Mouse (Mus musculus): ENCODE measurements at regions not wholly inside any gene's neighbourhood (a gene's known extent, or its start where the extent isn't known, plus 50 kb on each side); places are given as distances from the start of the nearest gene placed in this dataset.

DNA sequence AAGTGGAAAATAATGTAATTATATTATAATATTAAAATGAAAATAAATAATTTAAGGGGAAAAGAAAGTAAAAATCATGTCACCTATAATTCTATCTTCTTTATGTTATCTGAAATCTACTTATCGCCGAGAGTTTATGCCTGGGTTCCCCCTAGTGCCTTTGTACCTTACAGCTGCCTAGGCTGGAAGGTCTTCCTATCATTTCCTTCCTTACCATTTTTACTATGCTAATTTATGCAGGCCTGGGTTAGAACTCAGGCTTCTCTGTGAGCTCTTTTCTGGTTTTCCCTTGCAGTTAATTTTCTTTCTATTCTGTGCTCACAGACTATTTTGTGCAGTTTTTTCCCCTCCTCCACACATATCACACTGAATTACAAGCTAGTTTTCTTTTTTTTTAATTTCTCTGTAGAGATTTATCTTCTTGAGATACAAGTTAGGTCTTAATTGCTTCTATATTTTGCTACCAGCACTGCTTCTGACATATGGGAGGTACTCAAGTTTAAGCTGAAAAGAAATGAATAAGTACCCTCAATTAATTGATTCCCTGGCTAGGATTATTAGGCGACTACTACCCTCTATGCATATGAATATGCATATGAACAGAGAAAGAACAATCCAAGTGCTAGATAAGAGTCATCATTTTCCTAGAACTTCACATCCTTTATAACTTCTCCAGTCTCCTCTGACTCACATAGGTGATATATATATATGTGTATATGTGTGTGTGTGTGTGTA lies 724.0 kb upstream of the Chordc1 start:
- Histone ChIP-seq H3K27ac (ENCODE audit: insufficient read depth, low read depth, low read length) (no peak overlapping the region), H3K27me3 (replicated peaks; ENCODE audit: control insufficient read depth, insufficient read depth, low read length) (no peaks in the 10 kb centered on the region), H3K4me3 (ENCODE audit: insufficient read depth, low read depth, low read length) (no peak overlapping the region), H3K36me3 (ENCODE audit: control insufficient read depth, insufficient read depth, low read length) (no peaks in the 10 kb centered on the region), H3K4me1 (ENCODE audit: control insufficient read depth, insufficient read depth, low read length) (no peaks in the 10 kb centered on the region)
- no peak for TF ChIP-seq POLR2A (IDR thresholded peaks at IDR 0.05; ENCODE audit: low read depth, low read length)
- TF ChIP-seq CTCF (conservative IDR thresholded peaks at IDR 0.05; ENCODE audit: insufficient read depth, insufficient read length, low read depth, low read length): no peak
- WGBS: 71% methylated on average over 3 of the region's 3 CpGs
- no peak for DNase-seq

DNA sequence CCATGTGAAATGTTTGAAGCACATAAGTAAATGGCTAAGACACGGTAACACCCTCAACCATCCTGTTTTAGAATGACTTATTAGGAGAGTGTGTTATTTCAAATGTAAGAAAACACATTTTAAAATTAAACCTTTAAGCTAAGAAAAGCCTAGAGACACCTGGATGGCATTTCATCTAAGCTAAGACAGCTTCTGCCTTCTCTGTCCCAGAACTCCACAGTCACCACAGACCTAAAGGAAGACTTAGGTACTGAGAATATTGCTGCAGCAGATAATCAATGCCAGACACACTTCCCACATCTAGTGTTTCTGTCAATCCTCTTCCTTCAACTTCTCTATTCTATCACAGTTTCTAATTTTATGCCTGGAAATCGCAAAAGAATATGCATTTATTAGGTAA lies 704.4 kb upstream of the Chordc1 start:
- Histone ChIP-seq H3K4me1 (ENCODE audit: control insufficient read depth, insufficient read depth, low read length) (no peaks in the 10 kb centered on the region), H3K27me3 (replicated peaks; ENCODE audit: control insufficient read depth, insufficient read depth, low read length) (no peaks in the 10 kb centered on the region), H3K4me3 (ENCODE audit: insufficient read depth, low read depth, low read length) (no peak overlapping the region), H3K36me3 (ENCODE audit: control insufficient read depth, insufficient read depth, low read length) (no peaks in the 10 kb centered on the region), H3K27ac (ENCODE audit: insufficient read depth, low read depth, low read length) (no peak overlapping the region)
- 85% methylated on average over 2 of the region's 2 CpGs for WGBS
- DNase-seq: no peak
- TF ChIP-seq POLR2A (IDR thresholded peaks at IDR 0.05; ENCODE audit: low read depth, low read length) (no peak), CTCF (conservative IDR thresholded peaks at IDR 0.05; ENCODE audit: insufficient read depth, insufficient read length, low read depth, low read length) (no peak)

DNA sequence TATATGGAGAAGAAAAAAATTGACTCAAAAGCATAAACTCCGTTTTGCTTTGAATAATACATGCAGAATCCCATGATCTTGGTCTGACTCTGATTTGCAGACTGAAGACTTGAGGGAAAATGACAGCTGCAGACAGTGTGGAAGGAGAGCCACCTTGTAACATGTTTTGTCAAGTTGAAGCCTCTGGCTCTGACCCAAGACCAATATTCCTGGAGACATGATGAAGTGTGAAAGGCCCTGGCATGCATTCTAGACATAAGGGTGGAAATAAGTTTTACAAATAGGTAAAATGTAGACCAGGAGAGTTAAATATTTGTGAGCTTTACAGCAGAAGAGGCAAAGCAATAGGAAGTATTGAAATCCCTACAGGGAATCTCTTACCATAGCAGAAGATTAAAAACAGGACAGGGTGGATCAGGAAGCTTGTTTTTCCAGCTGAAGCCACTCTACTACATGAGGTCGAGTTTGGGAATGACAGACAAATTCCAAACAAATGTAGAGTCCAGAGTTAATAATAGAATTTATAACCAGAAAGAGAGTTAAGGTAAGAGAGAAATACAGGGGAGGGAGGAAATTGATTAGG lies 703.9 kb upstream of the Chordc1 start:
- no peak overlapping the region for H3K4me3 ChIP-seq (ENCODE audit: insufficient read depth, low read depth, low read length)
- H3K4me1 ChIP-seq (ENCODE audit: control insufficient read depth, insufficient read depth, low read length): no peaks in the 10 kb centered on the region
- H3K27ac ChIP-seq (ENCODE audit: insufficient read depth, low read depth, low read length): no peak overlapping the region
- TF ChIP-seq CTCF (conservative IDR thresholded peaks at IDR 0.05; ENCODE audit: insufficient read depth, insufficient read length, low read depth, low read length) (no peak), POLR2A (IDR thresholded peaks at IDR 0.05; ENCODE audit: low read depth, low read length) (no peak)
- WGBS: 47% methylated on average over 2 of the region's 2 CpGs
- H3K36me3 ChIP-seq (ENCODE audit: control insufficient read depth, insufficient read depth, low read length): no peaks in the 10 kb centered on the region
- H3K27me3 ChIP-seq (replicated peaks; ENCODE audit: control insufficient read depth, insufficient read depth, low read length): no peaks in the 10 kb centered on the region
- no peak for DNase-seq

DNA sequence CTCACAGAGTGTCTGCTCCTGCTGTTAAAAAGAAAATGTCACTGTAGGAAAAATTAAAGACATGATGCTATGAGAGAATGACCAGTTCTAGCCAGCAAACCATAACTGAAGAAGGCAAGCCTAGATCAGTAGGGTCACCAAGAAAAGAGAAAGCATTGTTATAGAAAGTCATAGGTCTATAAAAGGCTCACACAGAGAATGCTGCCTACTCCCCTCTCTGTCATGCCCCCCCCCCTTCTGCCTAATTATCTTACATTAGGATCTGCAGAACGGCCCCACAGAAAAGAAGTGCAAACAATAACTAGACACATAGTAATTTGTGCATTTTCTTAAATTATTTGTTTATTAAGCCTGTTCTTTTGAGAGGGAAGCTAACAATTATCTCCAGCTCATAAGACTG lies 680.8 kb upstream of the Chordc1 start:
- WGBS: 56% methylated on average over 1 of the region's 1 CpGs
- TF ChIP-seq POLR2A (IDR thresholded peaks at IDR 0.05; ENCODE audit: low read depth, low read length) (no peak), CTCF (conservative IDR thresholded peaks at IDR 0.05; ENCODE audit: insufficient read depth, insufficient read length, low read depth, low read length) (no peak)
- H3K27ac ChIP-seq (ENCODE audit: insufficient read depth, low read depth, low read length): no peak overlapping the region
- no peaks in the 10 kb centered on the region for H3K4me1 ChIP-seq (ENCODE audit: control insufficient read depth, insufficient read depth, low read length)
- H3K27me3 ChIP-seq (replicated peaks; ENCODE audit: control insufficient read depth, insufficient read depth, low read length): no peaks in the 10 kb centered on the region
- H3K36me3 ChIP-seq (ENCODE audit: control insufficient read depth, insufficient read depth, low read length): no peaks in the 10 kb centered on the region
- no peak for DNase-seq
- H3K4me3 ChIP-seq (ENCODE audit: insufficient read depth, low read depth, low read length): no peak overlapping the region

DNA sequence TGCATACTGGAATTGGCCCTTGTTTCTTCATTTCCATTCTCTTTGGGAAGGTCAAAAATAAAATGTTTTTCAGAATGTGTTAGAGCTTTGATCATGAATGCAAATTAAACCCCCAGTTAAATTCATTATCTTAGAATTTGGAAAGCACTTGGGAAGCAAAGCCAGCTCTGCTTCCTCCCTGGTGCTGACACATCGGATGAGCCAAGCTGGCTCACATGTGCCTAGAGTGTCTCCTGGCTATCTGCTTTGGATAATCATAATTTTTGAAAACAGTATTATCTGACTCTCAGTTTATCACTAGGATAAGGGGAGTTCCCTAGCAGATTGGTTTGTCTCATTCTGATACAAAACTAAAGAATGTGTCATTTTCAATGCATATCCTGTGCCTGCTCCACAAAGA lies 649.4 kb upstream of the Chordc1 start:
- DNase-seq: no peak
- H3K27me3 ChIP-seq (replicated peaks; ENCODE audit: control insufficient read depth, insufficient read depth, low read length): no peaks in the 10 kb centered on the region
- no peaks in the 10 kb centered on the region for H3K4me1 ChIP-seq (ENCODE audit: control insufficient read depth, insufficient read depth, low read length)
- 98% methylated on average over 1 of the region's 1 CpGs for WGBS
- no peak overlapping the region for H3K27ac ChIP-seq (ENCODE audit: insufficient read depth, low read depth, low read length)
- TF ChIP-seq CTCF (conservative IDR thresholded peaks at IDR 0.05; ENCODE audit: insufficient read depth, insufficient read length, low read depth, low read length) (no peak), POLR2A (IDR thresholded peaks at IDR 0.05; ENCODE audit: low read depth, low read length) (no peak)
- no peaks in the 10 kb centered on the region for H3K36me3 ChIP-seq (ENCODE audit: control insufficient read depth, insufficient read depth, low read length)
- no peak overlapping the region for H3K4me3 ChIP-seq (ENCODE audit: insufficient read depth, low read depth, low read length)

DNA sequence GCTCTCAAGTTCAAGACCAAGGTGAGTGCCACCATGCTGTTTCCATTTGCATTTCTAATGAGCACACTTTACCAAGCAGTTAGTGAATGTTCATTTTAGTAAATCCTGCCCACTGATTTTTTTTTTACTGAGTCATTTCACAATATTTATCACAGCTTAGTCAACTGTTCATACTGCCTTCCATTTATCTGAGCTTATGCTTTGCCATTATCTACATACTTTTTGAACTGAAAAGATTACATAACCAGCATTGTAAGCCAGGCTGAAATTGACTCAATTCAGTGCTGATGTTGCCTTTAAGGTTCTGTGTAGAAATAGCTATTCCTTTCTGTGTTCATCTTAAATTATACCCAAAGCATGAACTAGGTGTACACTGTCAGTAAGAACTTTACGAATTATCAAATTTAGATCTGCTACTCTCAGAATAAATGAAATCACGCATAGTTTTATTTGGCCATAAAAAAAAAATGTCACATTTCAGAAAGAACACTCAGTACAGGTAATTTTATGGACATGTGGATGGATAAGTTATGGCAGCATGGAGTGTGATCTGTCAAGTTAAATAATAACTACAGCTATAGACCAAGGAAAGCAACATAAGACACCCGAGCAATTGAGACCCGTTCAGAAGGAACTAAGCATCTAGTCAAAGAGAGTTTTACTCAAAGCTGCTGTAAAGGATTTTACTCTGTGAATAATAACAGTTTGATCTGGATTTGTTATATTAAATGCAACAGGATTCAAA lies 645.9 kb upstream of the Chordc1 start:
- Histone ChIP-seq H3K4me1 (ENCODE audit: control insufficient read depth, insufficient read depth, low read length) (no peaks in the 10 kb centered on the region), H3K27me3 (replicated peaks; ENCODE audit: control insufficient read depth, insufficient read depth, low read length) (no peaks in the 10 kb centered on the region), H3K36me3 (ENCODE audit: control insufficient read depth, insufficient read depth, low read length) (no peaks in the 10 kb centered on the region), H3K27ac (ENCODE audit: insufficient read depth, low read depth, low read length) (no peak overlapping the region), H3K4me3 (ENCODE audit: insufficient read depth, low read depth, low read length) (no peak overlapping the region)
- DNase-seq: no peak
- TF ChIP-seq CTCF (conservative IDR thresholded peaks at IDR 0.05; ENCODE audit: insufficient read depth, insufficient read length, low read depth, low read length) (no peak), POLR2A (IDR thresholded peaks at IDR 0.05; ENCODE audit: low read depth, low read length) (no peak)
- WGBS: 72% methylated on average over 4 of the region's 4 CpGs

DNA sequence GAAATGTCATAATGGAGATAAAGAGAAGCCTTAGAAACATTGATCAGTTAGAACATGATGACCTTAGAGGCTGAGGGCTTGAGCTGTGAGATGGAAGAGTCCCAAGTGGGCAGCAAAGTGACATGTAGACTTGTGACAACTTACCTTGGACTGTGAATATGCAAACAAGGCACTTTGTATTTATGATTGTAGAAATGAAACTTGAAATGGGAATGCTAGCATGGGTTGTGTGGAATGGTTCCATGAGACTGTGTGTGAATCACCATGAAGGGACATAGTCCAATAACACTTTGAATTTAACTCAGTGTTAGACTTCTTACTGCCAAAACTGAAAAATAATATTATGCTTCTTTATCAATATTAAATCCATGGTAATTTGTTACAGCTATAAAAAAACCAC lies 638.1 kb upstream of the Chordc1 start:
- no peaks in the 10 kb centered on the region for H3K36me3 ChIP-seq (ENCODE audit: control insufficient read depth, insufficient read depth, low read length)
- no peak overlapping the region for H3K4me3 ChIP-seq (ENCODE audit: insufficient read depth, low read depth, low read length)

More for the DNA sequence above, 638.1 kb upstream of the Chordc1 start:
- Histone ChIP-seq H3K4me1 (ENCODE audit: control insufficient read depth, insufficient read depth, low read length) (no peaks in the 10 kb centered on the region), H3K27me3 (replicated peaks; ENCODE audit: control insufficient read depth, insufficient read depth, low read length) (no peaks in the 10 kb centered on the region), H3K27ac (ENCODE audit: insufficient read depth, low read depth, low read length) (no peak overlapping the region)
- TF ChIP-seq CTCF (conservative IDR thresholded peaks at IDR 0.05; ENCODE audit: insufficient read depth, insufficient read length, low read depth, low read length) (no peak), POLR2A (IDR thresholded peaks at IDR 0.05; ENCODE audit: low read depth, low read length) (no peak)
- no peak for DNase-seq
